ENCODE assay signal across 8 mouse cellular contexts in the genomic region with DNA sequence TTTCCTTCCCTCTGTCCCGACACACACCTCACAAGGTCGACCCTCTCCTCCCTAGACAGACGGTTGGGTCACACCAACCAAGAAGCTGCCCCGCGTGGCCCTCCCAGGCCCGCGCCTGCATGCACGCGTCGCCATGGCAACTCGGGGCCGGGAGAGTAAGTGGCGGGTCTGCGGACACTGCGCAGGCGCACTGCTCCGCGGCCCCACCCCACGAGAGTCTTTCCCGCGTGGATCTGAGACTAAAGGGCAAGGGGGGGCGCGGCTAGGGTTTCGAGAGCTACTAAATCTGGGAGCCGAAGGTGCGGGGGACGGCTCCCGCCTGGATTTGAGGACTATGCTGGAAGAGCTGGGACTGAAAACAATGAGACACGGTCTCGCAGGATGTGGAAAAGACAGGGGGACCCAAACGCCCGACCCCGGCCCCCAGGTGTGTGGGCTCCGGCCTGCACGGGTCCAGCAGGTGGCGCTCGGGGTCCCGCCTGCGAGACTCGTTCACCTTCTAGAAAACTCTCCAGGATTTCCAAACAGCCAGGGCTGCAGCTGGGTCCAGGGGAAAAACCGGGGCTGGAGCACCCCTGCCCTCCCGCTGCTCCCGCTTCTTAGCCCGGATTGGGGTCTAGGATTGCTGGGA. TPM values are rescaled to one million over a fixed set of nuclear protein-coding genes. Genes with fewer than 3 reads are reported as not detected.
A peak's percentile ranks its signal among the peaks of the same experiment; 100 is the strongest.
DNase-seq lines count a peak whose midpoint lies in the region; ATAC-seq and TF ChIP-seq lines count a peak whose summit lies in the region.

No protein-coding gene starts in this region.

- TF ChIP-seq CTCF in bone marrow macrophage, adult 2 months (IDR thresholded peaks at IDR 0.05; ENCODE audit: low read depth, low read length), result peak; percentile 76
- peak; percentile 61 for TF ChIP-seq CTCF in liver, embryonic 14.5 days (IDR thresholded peaks at IDR 0.05; ENCODE audit: low read depth)
- TF ChIP-seq CTCF in testis, adult 2 months (IDR thresholded peaks at IDR 0.05; ENCODE audit: control insufficient read depth, insufficient read depth, insufficient replicate concordance, low read depth, low read length), result peak; percentile 11; the same call in 1 of the 2 replicates

- ATAC-seq in heart, embryonic 13.5 days (ENCODE audit: extremely low read depth, insufficient number of reproducible peaks, low FRiP score, low TSS enrichment), result peak; percentile 59; the same call in 1 of the 2 replicates
- ATAC-seq in liver, embryonic 14.5 days (ENCODE audit: insufficient read depth), result no peak
- ATAC-seq in neural tube, embryonic 12.5 days (ENCODE audit: low FRiP score, low read depth), result peak; percentile 62

- H3K36me3 ChIP-seq in erythroblast, embryonic 14.5 days (ENCODE audit: control insufficient read depth), result no peaks in the 10 kb centered on the region
- H3K36me3 ChIP-seq in heart, embryonic 13.5 days, result no peaks in the 10 kb centered on the region
- no peaks in the 10 kb centered on the region for H3K36me3 ChIP-seq in liver, embryonic 14.5 days (replicated peaks; ENCODE audit: control insufficient read depth, insufficient read depth, low read depth)
- H3K36me3 ChIP-seq in neural tube, embryonic 12.5 days, result no peaks in the 10 kb centered on the region
- H3K36me3 ChIP-seq in testis, adult 2 months (ENCODE audit: control insufficient read depth, insufficient read depth, low read length), result peaks cover 1% of the 10 kb centered on the region; the same call in 1 of the 2 replicates

- peak overlapping the region; percentile 60 for H3K4me3 ChIP-seq in bone marrow macrophage, adult 2 months (ENCODE audit: insufficient read depth, low read length)
- peak overlapping the region; percentile 47 for H3K4me3 ChIP-seq in erythroblast, embryonic 14.5 days (replicated peaks)
- peak overlapping the region; percentile 61 for H3K4me3 ChIP-seq in heart, embryonic 13.5 days
- peak overlapping the region; percentile 31 to 53 for H3K4me3 ChIP-seq in liver, embryonic 14.5 days (ENCODE audit: insufficient read depth in 1 of 2, low read depth in 2 of 2, low read length in 2 of 2)
- peak overlapping the region; percentile 44 for H3K4me3 ChIP-seq in neural tube, embryonic 12.5 days
- peak overlapping the region; percentile 66 for H3K4me3 ChIP-seq in testis, adult 2 months (ENCODE audit: control insufficient read depth, low read depth, low read length)

- peak overlapping the region; percentile 82 for H3K9ac ChIP-seq in heart, embryonic 13.5 days
- H3K9ac ChIP-seq in liver, embryonic 14.5 days (replicated peaks), result no peak overlapping the region; the same call in 1 of the 2 replicates
- H3K9ac ChIP-seq in neural tube, embryonic 12.5 days, result peak overlapping the region; percentile 64

- TF ChIP-seq EP300 in liver, embryonic 14.5 days (IDR thresholded peaks at IDR 0.05; ENCODE audit: low read depth), result no peak

- under 1% methylated on average over 44 of the region's 44 CpGs for WGBS in heart, embryonic 13.5 days
- under 1% methylated on average over 44 of the region's 44 CpGs for WGBS in liver, embryonic 14.5 days (ENCODE audit: insufficient replicate concordance)
- WGBS in neural tube, embryonic 12.5 days, result under 1% methylated on average over 44 of the region's 44 CpGs

- H3K9me3 ChIP-seq in erythroblast, embryonic 14.5 days (ENCODE audit: control insufficient read depth, low read length), result no peaks in the 10 kb centered on the region
- H3K9me3 ChIP-seq in heart, embryonic 13.5 days, result no peaks in the 10 kb centered on the region
- no peaks in the 10 kb centered on the region for H3K9me3 ChIP-seq in liver, embryonic 14.5 days (ENCODE audit: control insufficient read depth, low read length)
- H3K9me3 ChIP-seq in neural tube, embryonic 12.5 days, result no peaks in the 10 kb centered on the region

- peak; percentile 46 for DNase-seq in 416B (ENCODE audit: low read depth)
- peak; percentile 91 for DNase-seq in kidney, postnatal 10 days
- DNase-seq in liver, embryonic 14.5 days (ENCODE audit: low read depth in 3 of 3, low spot score in 3 of 3), result no peak

- H3K4me1 ChIP-seq in bone marrow macrophage, adult 2 months (ENCODE audit: control insufficient read depth, insufficient read depth, low read length), result peaks cover 4% of the 10 kb centered on the region; the same call in 1 of the 2 replicates
- H3K4me1 ChIP-seq in erythroblast, embryonic 14.5 days (ENCODE audit: control insufficient read depth), result peaks cover 19% of the 10 kb centered on the region
- H3K4me1 ChIP-seq in heart, embryonic 13.5 days, result peaks cover 14% of the 10 kb centered on the region
- no peaks in the 10 kb centered on the region; a peak in 1 of 4 replicates for H3K4me1 ChIP-seq in liver, embryonic 14.5 days (replicated peaks; ENCODE audit: control insufficient read depth in 2 of 2, insufficient read depth in 2 of 2, low read length in 1 of 2)
- H3K4me1 ChIP-seq in neural tube, embryonic 12.5 days, result peaks cover 50% of the 10 kb centered on the region
- peaks cover 18% of the 10 kb centered on the region for H3K4me1 ChIP-seq in testis, adult 2 months (ENCODE audit: control insufficient read depth, insufficient read depth, low read length)

- H3K27ac ChIP-seq in bone marrow macrophage, adult 2 months (ENCODE audit: insufficient read depth, low read depth, low read length), result no peak overlapping the region
- peak overlapping the region; percentile 70 for H3K27ac ChIP-seq in heart, embryonic 13.5 days (replicated peaks)
- H3K27ac ChIP-seq in liver, embryonic 14.5 days, result no peak overlapping the region
- peak overlapping the region; percentile 62 for H3K27ac ChIP-seq in neural tube, embryonic 12.5 days
- peak overlapping the region; percentile 33 for H3K27ac ChIP-seq in testis, adult 2 months (ENCODE audit: control insufficient read depth, insufficient read depth, low read depth, low read length)

- H3K27me3 ChIP-seq in erythroblast, embryonic 14.5 days (ENCODE audit: control insufficient read depth), result peaks cover 61% of the 10 kb centered on the region
- H3K27me3 ChIP-seq in heart, embryonic 13.5 days (replicated peaks), result peaks cover 25% of the 10 kb centered on the region
- no peaks in the 10 kb centered on the region; the same call in none of the 2 replicates for H3K27me3 ChIP-seq in liver, embryonic 14.5 days (ENCODE audit: control insufficient read depth, insufficient read depth, low read length)
- no peaks in the 10 kb centered on the region for H3K27me3 ChIP-seq in neural tube, embryonic 12.5 days (replicated peaks)
- no peaks in the 10 kb centered on the region for H3K27me3 ChIP-seq in testis, adult 2 months (ENCODE audit: control insufficient read depth, insufficient read depth, low read length)

- TF ChIP-seq POLR2A in bone marrow macrophage, adult 2 months (IDR thresholded peaks at IDR 0.05; ENCODE audit: borderline replicate concordance, low read depth, low read length), result no peak
- peak; percentile 72; the same call in 1 of the 2 replicates for TF ChIP-seq POLR2A in testis, adult 2 months (IDR thresholded peaks at IDR 0.05; ENCODE audit: control insufficient read depth, low read depth, low read length)

- H3K4me2 ChIP-seq in heart, embryonic 13.5 days, result peak overlapping the region; percentile 93
- peak overlapping the region; percentile 69 for H3K4me2 ChIP-seq in liver, embryonic 14.5 days (ENCODE audit: low read depth)
- H3K4me2 ChIP-seq in neural tube, embryonic 12.5 days (replicated peaks), result peak overlapping the region; percentile 86

RNA-seq across cellular contexts. Expression of a gene that starts 2.4 kb away (rescaled TPM):
- 0.72 and 0.76 TPM in 2 replicates for polyA plus RNA-seq in bone marrow macrophage, adult 2 months (2012; ENCODE audit: insufficient read depth, insufficient read length, missing spikeins)
- polyA plus RNA-seq in erythroblast, embryonic 14.5 days (2012), result 0.04 TPM in 1 of 2 replicates, not detected in the other
- 0.07 and 0.28 TPM in 2 replicates for polyA plus RNA-seq in heart, embryonic 13.5 days (2015; fragmentation: Nextera tagmentation; extraction: Ambion mirVana)
- 0.03 TPM in 2 replicates for polyA plus RNA-seq in liver, embryonic 14.5 days (2012; rRNA removed)
- polyA plus RNA-seq in liver, embryonic 14.5 days (2014; fragmentation: Nextera tagmentation; extraction: Ambion mirVana), result 0.01 TPM in 2 replicates
- 1.6 and 1.9 TPM in 2 replicates for polyA plus RNA-seq in neural tube, embryonic 12.5 days (2016; fragmentation: Nextera tagmentation; extraction: Ambion mirVana)
- polyA plus RNA-seq in testis, adult 2 months (2012; rRNA removed), result 39.3 and 42.7 TPM in 2 replicates

RNA-seq across cellular contexts. Expression of a gene that starts 13.5 kb away (rescaled TPM):
- polyA plus RNA-seq in bone marrow macrophage, adult 2 months (2012; ENCODE audit: insufficient read depth, insufficient read length, missing spikeins), result 0.33 TPM in 1 of 2 replicates, not detected in the other
- 0.15 and 0.20 TPM in 2 replicates for polyA plus RNA-seq in erythroblast, embryonic 14.5 days (2012)
- 56.2 and 59.9 TPM in 2 replicates for polyA plus RNA-seq in heart, embryonic 13.5 days (2015; fragmentation: Nextera tagmentation; extraction: Ambion mirVana)
- 1.0 TPM in 2 replicates for polyA plus RNA-seq in liver, embryonic 14.5 days (2012; rRNA removed)
- 0.13 and 0.14 TPM in 2 replicates for polyA plus RNA-seq in liver, embryonic 14.5 days (2014; fragmentation: Nextera tagmentation; extraction: Ambion mirVana)
- 54.4 and 57.4 TPM in 2 replicates for polyA plus RNA-seq in neural tube, embryonic 12.5 days (2016; fragmentation: Nextera tagmentation; extraction: Ambion mirVana)
- 2.7 and 3.3 TPM in 2 replicates for polyA plus RNA-seq in testis, adult 2 months (2012; rRNA removed)

RNA-seq across cellular contexts. Expression of a gene that starts 33.5 kb away (rescaled TPM):
- polyA plus RNA-seq in bone marrow macrophage, adult 2 months (2012; ENCODE audit: insufficient read depth, insufficient read length, missing spikeins), result 8.2 and 8.8 TPM in 2 replicates
- 3.8 and 7.2 TPM in 2 replicates for polyA plus RNA-seq in erythroblast, embryonic 14.5 days (2012)
- polyA plus RNA-seq in heart, embryonic 13.5 days (2015; fragmentation: Nextera tagmentation; extraction: Ambion mirVana), result 16.8 TPM in 2 replicates
- 10.8 and 12.7 TPM in 2 replicates for polyA plus RNA-seq in liver, embryonic 14.5 days (2012; rRNA removed)
- polyA plus RNA-seq in liver, embryonic 14.5 days (2014; fragmentation: Nextera tagmentation; extraction: Ambion mirVana), result 14.8 and 16.1 TPM in 2 replicates
- polyA plus RNA-seq in neural tube, embryonic 12.5 days (2016; fragmentation: Nextera tagmentation; extraction: Ambion mirVana), result 32.2 and 32.4 TPM in 2 replicates
- polyA plus RNA-seq in testis, adult 2 months (2012; rRNA removed), result 9.5 and 9.7 TPM in 2 replicates

RNA-seq across cellular contexts. Expression of a gene that starts 33.6 kb away (rescaled TPM):
- polyA plus RNA-seq in bone marrow macrophage, adult 2 months (2012; ENCODE audit: insufficient read depth, insufficient read length, missing spikeins), result 76.1 and 79.7 TPM in 2 replicates
- polyA plus RNA-seq in erythroblast, embryonic 14.5 days (2012), result 4.1 and 4.3 TPM in 2 replicates
- polyA plus RNA-seq in heart, embryonic 13.5 days (2015; fragmentation: Nextera tagmentation; extraction: Ambion mirVana), result 82.6 and 86.5 TPM in 2 replicates
- polyA plus RNA-seq in liver, embryonic 14.5 days (2012; rRNA removed), result 68.7 and 76.7 TPM in 2 replicates
- polyA plus RNA-seq in liver, embryonic 14.5 days (2014; fragmentation: Nextera tagmentation; extraction: Ambion mirVana), result 61.2 and 66.4 TPM in 2 replicates
- 116 and 120 TPM in 2 replicates for polyA plus RNA-seq in neural tube, embryonic 12.5 days (2016; fragmentation: Nextera tagmentation; extraction: Ambion mirVana)
- 22.1 TPM in 2 replicates for polyA plus RNA-seq in testis, adult 2 months (2012; rRNA removed)

RNA-seq across cellular contexts. Expression of a gene that starts 59.2 kb away (rescaled TPM):
- not detected in 2 replicates for polyA plus RNA-seq in bone marrow macrophage, adult 2 months (2012; ENCODE audit: insufficient read depth, insufficient read length, missing spikeins)
- 8.1 and 9.1 TPM in 2 replicates for polyA plus RNA-seq in erythroblast, embryonic 14.5 days (2012)
- polyA plus RNA-seq in heart, embryonic 13.5 days (2015; fragmentation: Nextera tagmentation; extraction: Ambion mirVana), result 24.5 and 25.0 TPM in 2 replicates
- polyA plus RNA-seq in liver, embryonic 14.5 days (2012; rRNA removed), result 20.6 and 25.2 TPM in 2 replicates
- polyA plus RNA-seq in liver, embryonic 14.5 days (2014; fragmentation: Nextera tagmentation; extraction: Ambion mirVana), result 21.3 and 29.8 TPM in 2 replicates
- polyA plus RNA-seq in neural tube, embryonic 12.5 days (2016; fragmentation: Nextera tagmentation; extraction: Ambion mirVana), result 8.4 and 10.8 TPM in 2 replicates
- polyA plus RNA-seq in testis, adult 2 months (2012; rRNA removed), result 27.9 and 40.5 TPM in 2 replicates

Comparison
In these comparisons a context has a peak if more than half of its experiments do, and no peak if none do; other contexts are left out.
1. DNase-seq: peak in 416B (single experiment) and kidney, postnatal 10 days (single experiment); none in liver, embryonic 14.5 days (0 of 3).
2. H3K27ac ChIP-seq: peak in heart, embryonic 13.5 days (single experiment), neural tube, embryonic 12.5 days (single experiment) and testis, adult 2 months (single experiment); none in bone marrow macrophage, adult 2 months (single experiment) and liver, embryonic 14.5 days (single experiment).
3. CTCF ChIP-seq: peak in every context shown above with its lines; median percentile 76 in bone marrow macrophage, adult 2 months; 61 in liver, embryonic 14.5 days; 11 in testis, adult 2 months.
4. RNA of a gene that starts 2.4 kb away (polyA plus RNA-seq): 39.3 to 42.7 TPM in testis, adult 2 months; 1.6 to 1.9 TPM in neural tube, embryonic 12.5 days, 0.72 to 0.76 TPM in bone marrow macrophage, adult 2 months, 0.07 to 0.28 TPM in heart, embryonic 13.5 days, 0.01 to 0.03 TPM in liver, embryonic 14.5 days and 0.04 TPM in erythroblast, embryonic 14.5 days; every median in the first group is over 10 times any median in the second.
5. RNA of a gene that starts 13.5 kb away (polyA plus RNA-seq): 56.2 to 59.9 TPM in heart, embryonic 13.5 days and 54.4 to 57.4 TPM in neural tube, embryonic 12.5 days; 2.7 to 3.3 TPM in testis, adult 2 months, 0.13 to 1.0 TPM in liver, embryonic 14.5 days, 0.15 to 0.20 TPM in erythroblast, embryonic 14.5 days and 0.33 TPM in bone marrow macrophage, adult 2 months; every median in the first group is over 10 times any median in the second.
6. Peak in every context shown above with its lines, with median percentiles within 50 percentile points of each other: H3K4me3 ChIP-seq and H3K4me2 ChIP-seq.